Mouse (Mus musculus) monocyte, adult 59 days (primary cell): ENCODE data around the gene Ago1. TPM values are rescaled to one million over a fixed set of nuclear protein-coding genes. Genes with fewer than 3 reads are reported as not detected.

ENCODE experiments used
- total RNA-seq, 2 experiments: library from RNA; stranded (reverse); gene quantifications; one replicate each; pipeline ENCODE4 v1.2.4; 2023

Ago1 gene
- 10 to 100 TPM; 24.4 to 27.8 TPM for total RNA-seq

DNA sequence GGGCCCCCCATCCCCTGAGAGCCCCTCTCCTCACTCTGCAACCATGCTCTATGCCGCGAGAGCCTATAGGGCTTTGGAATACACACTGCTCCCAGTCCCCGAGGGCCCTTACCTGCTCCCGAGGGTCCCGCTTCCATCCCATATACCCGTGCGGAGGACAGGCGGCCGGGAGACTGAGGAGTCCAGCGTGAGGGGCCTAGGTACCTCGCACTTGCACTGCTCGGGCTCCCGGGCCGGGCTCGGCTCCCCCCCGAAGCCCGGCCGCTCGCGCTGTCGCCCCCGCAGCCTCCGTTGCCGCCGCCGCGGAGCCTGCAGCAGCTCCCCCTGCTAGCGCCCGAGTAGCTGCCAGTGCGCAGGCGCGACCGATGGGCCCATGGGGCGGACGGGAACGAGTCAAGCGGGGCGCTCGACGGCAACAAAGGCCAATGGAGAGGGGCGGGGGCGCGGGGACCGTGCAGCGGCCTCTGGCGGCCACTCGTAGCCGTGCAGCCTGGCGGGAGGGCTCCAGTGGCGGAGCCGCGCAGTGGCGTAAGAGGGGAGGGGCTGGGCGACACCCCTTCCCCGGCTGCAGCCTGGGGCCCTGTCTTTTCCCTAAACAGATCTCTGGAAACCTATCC, at the start of gene Ago1:
Ago1 (minus strand) TSS at position 299 of the 617 bp plus-strand sequence.

DNA sequence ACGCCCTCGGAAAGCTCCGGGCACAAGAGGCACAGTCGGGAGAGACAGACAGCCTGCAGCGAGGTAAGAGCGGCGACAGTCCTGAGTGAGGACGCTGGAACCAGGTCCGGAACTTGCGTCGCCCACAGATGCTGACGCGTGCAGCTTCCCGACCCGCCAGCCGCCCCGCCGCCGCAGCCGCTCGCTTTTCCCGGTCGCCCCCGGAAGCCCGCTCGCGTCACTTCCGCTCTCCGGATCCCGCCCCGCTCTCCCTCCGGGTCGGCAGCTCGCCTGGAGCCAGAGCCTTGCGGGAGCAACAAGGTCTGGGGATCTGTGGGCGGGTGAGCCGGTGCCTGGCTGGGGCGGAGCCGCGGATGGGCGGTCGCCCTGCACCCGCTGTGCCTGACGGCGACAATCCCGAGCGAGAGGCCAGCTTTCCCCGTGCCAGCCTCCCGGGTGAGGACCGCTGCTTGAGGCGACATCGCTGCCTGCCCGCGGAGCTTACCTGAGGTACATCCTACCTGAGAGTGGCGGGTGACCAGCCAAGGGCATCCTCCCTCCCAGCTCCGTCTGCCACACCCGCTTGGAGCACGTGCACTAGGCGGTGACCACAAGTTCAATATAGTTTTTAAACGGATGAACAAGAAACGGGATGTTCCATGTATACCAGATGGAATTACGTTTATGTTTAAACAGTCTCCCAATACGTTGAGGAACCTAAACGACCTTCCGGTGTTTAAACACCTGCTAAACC, 38.9 kb downstream of the Ago1 start, which contains the start of gene Ago3:
Ago3 (minus strand) TSS at position 210 of the 733 bp plus-strand sequence.

Other genes starting within 250 kb of the Ago1 start
- gene Map7d1, start 212.2 kb downstream of the Ago1 start, total RNA-seq = 100 to 1,000 TPM; 219 to 279 TPM
- gene Trappc3, start 206.3 kb downstream of the Ago1 start, total RNA-seq = 10 to 100 TPM; 40.8 to 44.2 TPM
- gene Col8a2, start 181.8 kb downstream of the Ago1 start, total RNA-seq = not detected
- gene Adprhl2, start 146.9 kb downstream of the Ago1 start, total RNA-seq = 10 to 100 TPM; 17.9 to 23.4 TPM
- gene Tekt2, start 142.9 kb downstream of the Ago1 start, total RNA-seq = not detected
- gene Ago3, start 39.0 kb downstream of the Ago1 start, total RNA-seq = 10 to 100 TPM; 20.6 to 24.5 TPM
- 10 to 100 TPM; 11.2 to 12.8 TPM for gene Ago4, start 64.9 kb upstream of the Ago1 start, total RNA-seq
- gene Clspn, start 88.4 kb upstream of the Ago1 start, total RNA-seq = 1 to 10 TPM; 2.0 to 7.0 TPM
- 1 to 10 TPM; 3.8 to 6.1 TPM for gene 5730409E04Rik, start 141.2 kb upstream of the Ago1 start, total RNA-seq
- gene Psmb2, start 209.0 kb upstream of the Ago1 start, total RNA-seq = 100 to 1,000 TPM; 103 to 120 TPM